Mouse (Mus musculus): ENCODE measurements at regions not wholly inside any gene's neighbourhood (a gene's known extent, or its start where the extent isn't known, plus 50 kb on each side); places are given as distances from the start of the nearest gene placed in this dataset.

DNA sequence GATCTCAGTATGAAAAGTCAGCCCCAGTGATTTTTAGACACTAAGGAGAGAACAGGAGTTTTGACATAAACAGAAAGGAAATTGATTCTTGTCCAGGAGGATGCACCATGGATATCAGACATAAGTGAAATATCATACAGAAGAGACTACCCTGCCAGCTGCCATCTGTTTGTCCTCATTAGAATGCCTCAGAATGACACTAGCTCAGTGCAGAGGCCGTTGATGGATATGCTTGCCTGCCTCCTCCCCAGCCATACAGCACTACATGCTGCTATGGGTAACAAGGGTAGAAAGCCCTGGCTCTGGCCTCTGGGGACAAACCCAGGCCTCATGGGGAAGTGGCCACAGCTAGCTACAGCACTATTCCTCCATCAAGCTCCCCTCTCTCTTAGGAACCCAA is 198.0 kb upstream of the Fam49a start:
- TF ChIP-seq UBTF (IDR thresholded peaks at IDR 0.05; ENCODE audit: low read depth, low read length), result no peak
- no peak for TF ChIP-seq MAX (IDR thresholded peaks at IDR 0.05; ENCODE audit: low read length)
- TF ChIP-seq CTCF (conservative IDR thresholded peaks at IDR 0.05 in 1 of 2, IDR thresholded peaks at IDR 0.05 in 1 of 2; ENCODE audit: low read depth in 2 of 2, low read length in 2 of 2), result no peak
- TF ChIP-seq EP300 (IDR thresholded peaks at IDR 0.05; ENCODE audit: low read length), result no peak
- TF ChIP-seq NELFE (IDR thresholded peaks at IDR 0.05; ENCODE audit: low read depth, low read length), result no peak
- TF ChIP-seq MAFK (IDR thresholded peaks at IDR 0.05; ENCODE audit: insufficient replicate concordance, low read length), result no peak
- TF ChIP-seq POLR2A (IDR thresholded peaks at IDR 0.05; ENCODE audit: low read depth, low read length), result no peak
- TF ChIP-seq MAZ (IDR thresholded peaks at IDR 0.05; ENCODE audit: low read depth, low read length), result no peak
- no peak for TF ChIP-seq BHLHE40 (IDR thresholded peaks at IDR 0.05; ENCODE audit: low read depth, low read length)
- TF ChIP-seq ZMIZ1 (IDR thresholded peaks at IDR 0.05; ENCODE audit: low read depth, low read length), result no peak
- TF ChIP-seq GABPA (IDR thresholded peaks at IDR 0.05; ENCODE audit: insufficient replicate concordance, low read depth, low read length), result no peak
- TF ChIP-seq RAD21 (IDR thresholded peaks at IDR 0.05; ENCODE audit: low read depth, low read length), result no peak
- no peak for TF ChIP-seq RCOR1 (conservative IDR thresholded peaks at IDR 0.05; ENCODE audit: low read depth, low read length)
- no peak for TF ChIP-seq ZC3H11A (IDR thresholded peaks at IDR 0.05; ENCODE audit: low read depth, low read length)
